7 mouse cellular contexts compared by ENCODE assay signal in genomic region chr9:73025818-73026636, GRCm38 (mm10). TPM values are rescaled to one million over a fixed set of nuclear protein-coding genes. Genes with fewer than 3 reads are reported as not detected.
A peak's percentile ranks its signal among the peaks of the same experiment; 100 is the strongest.
DNase-seq lines count a peak whose midpoint lies in the region; ATAC-seq and TF ChIP-seq lines count a peak whose summit lies in the region.

No protein-coding gene starts in this region.

- H3K9ac ChIP-seq in lung, embryonic 14.5 days: no peak overlapping the region
- no peak overlapping the region for H3K9ac ChIP-seq in embryonic facial prominence, embryonic 15.5 days
- H3K9ac ChIP-seq in hindbrain, postnatal 0 days (replicated peaks; ENCODE audit: low read length): no peak overlapping the region

- H3K27ac ChIP-seq in lung, embryonic 14.5 days (ENCODE audit: low read depth): no peak overlapping the region
- H3K27ac ChIP-seq in embryonic facial prominence, embryonic 15.5 days (replicated peaks): no peak overlapping the region
- H3K27ac ChIP-seq in hindbrain, postnatal 0 days: peak overlapping the region; percentile 48
- H3K27ac ChIP-seq in kidney, adult 2 months (ENCODE audit: insufficient read depth, low read depth, low read length): no peak overlapping the region

- TF ChIP-seq CTCF in lung, embryonic 14.5 days (IDR thresholded peaks at IDR 0.05; ENCODE audit: low read depth): no peak
- TF ChIP-seq CTCF in hindbrain, postnatal 0 days (IDR thresholded peaks at IDR 0.05; ENCODE audit: low read depth): no peak
- TF ChIP-seq CTCF in kidney, adult 2 months (conservative IDR thresholded peaks at IDR 0.05; ENCODE audit: insufficient read depth, insufficient read length, low read depth, low read length): no peak

- no peaks in the 10 kb centered on the region for H3K27me3 ChIP-seq in lung, embryonic 14.5 days (ENCODE audit: insufficient read depth, low read length)
- no peaks in the 10 kb centered on the region for H3K27me3 ChIP-seq in embryonic facial prominence, embryonic 15.5 days
- H3K27me3 ChIP-seq in hindbrain, postnatal 0 days (ENCODE audit: insufficient read depth, low read length): no peaks in the 10 kb centered on the region
- H3K27me3 ChIP-seq in kidney, adult 2 months (replicated peaks; ENCODE audit: control insufficient read depth, insufficient read depth, low read length): no peaks in the 10 kb centered on the region

- no peaks in the 10 kb centered on the region for H3K9me3 ChIP-seq in lung, embryonic 14.5 days (ENCODE audit: low read depth, low read length)
- H3K9me3 ChIP-seq in embryonic facial prominence, embryonic 15.5 days (replicated peaks): no peaks in the 10 kb centered on the region
- H3K9me3 ChIP-seq in hindbrain, postnatal 0 days (ENCODE audit: low read length): no peaks in the 10 kb centered on the region

- no peak overlapping the region for H3K4me3 ChIP-seq in lung, embryonic 14.5 days (ENCODE audit: low read depth, low read length)
- H3K4me3 ChIP-seq in embryonic facial prominence, embryonic 15.5 days (replicated peaks): no peak overlapping the region
- no peak overlapping the region for H3K4me3 ChIP-seq in hindbrain, postnatal 0 days (ENCODE audit: low read length)
- H3K4me3 ChIP-seq in kidney, adult 2 months (ENCODE audit: insufficient read depth, low read depth, low read length): no peak overlapping the region

- peaks cover 28% of the 10 kb centered on the region; the same call in 1 of the 2 replicates for H3K36me3 ChIP-seq in lung, embryonic 14.5 days (ENCODE audit: insufficient read depth)
- peaks cover 22% of the 10 kb centered on the region for H3K36me3 ChIP-seq in embryonic facial prominence, embryonic 15.5 days
- peaks cover 12% of the 10 kb centered on the region for H3K36me3 ChIP-seq in hindbrain, postnatal 0 days (ENCODE audit: insufficient read depth, low read length)
- peaks cover 2% of the 10 kb centered on the region; the same call in 1 of the 2 replicates for H3K36me3 ChIP-seq in kidney, adult 2 months (ENCODE audit: control insufficient read depth, insufficient read depth, low read length)

- H3K4me1 ChIP-seq in lung, embryonic 14.5 days (ENCODE audit: insufficient read depth): no peaks in the 10 kb centered on the region
- H3K4me1 ChIP-seq in embryonic facial prominence, embryonic 15.5 days: no peaks in the 10 kb centered on the region
- no peaks in the 10 kb centered on the region for H3K4me1 ChIP-seq in hindbrain, postnatal 0 days (ENCODE audit: insufficient read depth, low read length)
- no peaks in the 10 kb centered on the region for H3K4me1 ChIP-seq in kidney, adult 2 months (ENCODE audit: control insufficient read depth, insufficient read depth, low read length)

- DNase-seq in lung, embryonic 14.5 days: peak; percentile 27
- DNase-seq in lung, postnatal 25 days (ENCODE audit: low spot score): no peak
- DNase-seq in hindbrain, postnatal 0 days (ENCODE audit: low spot score): peak; percentile 57
- peak; percentile 55 for DNase-seq in retina, embryonic 14.5 days (ENCODE audit: low spot score)
- no peak for DNase-seq in ovary, postnatal 10 days (ENCODE audit: low spot score)
- no peak for DNase-seq in kidney, adult 2 months

- 26% methylated on average over 17 of the region's 17 CpGs for WGBS in lung, embryonic 14.5 days
- 29% methylated on average over 17 of the region's 17 CpGs for WGBS in embryonic facial prominence, embryonic 15.5 days
- WGBS in hindbrain, postnatal 0 days: 15% methylated on average over 16 of the region's 17 CpGs
- 54% methylated on average over 17 of the region's 17 CpGs for WGBS in kidney, adult 2 months

- no peak for TF ChIP-seq POLR2A in kidney, adult 2 months (IDR thresholded peaks at IDR 0.05; ENCODE audit: low read depth, low read length)

- ATAC-seq in lung, embryonic 14.5 days (ENCODE audit: insufficient read depth): peak; percentile 49; the same call in 1 of the 2 replicates
- ATAC-seq in embryonic facial prominence, embryonic 15.5 days (ENCODE audit: insufficient number of reproducible peaks, low FRiP score, low TSS enrichment, low read depth): peak; percentile 43; the same call in 1 of the 2 replicates
- peak; percentile 88 for ATAC-seq in hindbrain, postnatal 0 days

- H3K4me2 ChIP-seq in lung, embryonic 14.5 days: peak overlapping the region; percentile 12; the same call in 1 of the 2 replicates
- H3K4me2 ChIP-seq in embryonic facial prominence, embryonic 15.5 days (replicated peaks): no peak overlapping the region
- peak overlapping the region; percentile 38 for H3K4me2 ChIP-seq in hindbrain, postnatal 0 days (ENCODE audit: low read depth, low read length)

RNA-seq across cellular contexts. Expression of gene Pigb, which starts 14.2 kb away (rescaled TPM):
- polyA plus RNA-seq in lung, embryonic 14.5 days (2014; fragmentation: Nextera tagmentation; extraction: Ambion mirVana): 16.1 and 16.7 TPM in 2 replicates
- polyA plus RNA-seq in embryonic facial prominence, embryonic 15.5 days (2015; fragmentation: Nextera tagmentation; extraction: Ambion mirVana): 12.0 and 15.0 TPM in 2 replicates
- 16.4 and 20.1 TPM in 2 replicates for total RNA-seq in hindbrain, postnatal 0 days (2014; rRNA removed)
- polyA plus RNA-seq in hindbrain, postnatal 0 days (2015; fragmentation: Nextera tagmentation; extraction: Ambion mirVana): 8.9 and 9.0 TPM in 2 replicates
- 10.7 and 10.9 TPM in 2 replicates for polyA plus RNA-seq in kidney, adult 2 months (2012; rRNA removed)

RNA-seq across cellular contexts. Expression of gene Rab27a, which starts 18.6 kb away (rescaled TPM):
- polyA plus RNA-seq in lung, embryonic 14.5 days (2014; fragmentation: Nextera tagmentation; extraction: Ambion mirVana): 1.8 and 2.8 TPM in 2 replicates
- polyA plus RNA-seq in embryonic facial prominence, embryonic 15.5 days (2015; fragmentation: Nextera tagmentation; extraction: Ambion mirVana): 9.5 and 10.9 TPM in 2 replicates
- 3.6 and 5.3 TPM in 2 replicates for total RNA-seq in hindbrain, postnatal 0 days (2014; rRNA removed)
- 3.8 TPM in 2 replicates for polyA plus RNA-seq in hindbrain, postnatal 0 days (2015; fragmentation: Nextera tagmentation; extraction: Ambion mirVana)
- 8.0 and 9.4 TPM in 2 replicates for polyA plus RNA-seq in kidney, adult 2 months (2012; rRNA removed)

RNA-seq across cellular contexts. Expression of gene Ccpg1, which starts 40.8 kb away (rescaled TPM):
- polyA plus RNA-seq in lung, embryonic 14.5 days (2014; fragmentation: Nextera tagmentation; extraction: Ambion mirVana): 19.4 and 20.6 TPM in 2 replicates
- polyA plus RNA-seq in embryonic facial prominence, embryonic 15.5 days (2015; fragmentation: Nextera tagmentation; extraction: Ambion mirVana): 39.1 and 39.4 TPM in 2 replicates
- 15.0 and 23.4 TPM in 2 replicates for total RNA-seq in hindbrain, postnatal 0 days (2014; rRNA removed)
- 42.7 and 45.3 TPM in 2 replicates for polyA plus RNA-seq in hindbrain, postnatal 0 days (2015; fragmentation: Nextera tagmentation; extraction: Ambion mirVana)
- 20.1 and 30.2 TPM in 2 replicates for polyA plus RNA-seq in kidney, adult 2 months (2012; rRNA removed)

RNA-seq across cellular contexts. Expression of gene Ccpg1os, which starts 40.8 kb away (rescaled TPM):
- polyA plus RNA-seq in lung, embryonic 14.5 days (2014; fragmentation: Nextera tagmentation; extraction: Ambion mirVana): 9.8 and 14.5 TPM in 2 replicates
- polyA plus RNA-seq in embryonic facial prominence, embryonic 15.5 days (2015; fragmentation: Nextera tagmentation; extraction: Ambion mirVana): 27.9 and 35.2 TPM in 2 replicates
- total RNA-seq in hindbrain, postnatal 0 days (2014; rRNA removed): 10.7 and 14.1 TPM in 2 replicates
- polyA plus RNA-seq in hindbrain, postnatal 0 days (2015; fragmentation: Nextera tagmentation; extraction: Ambion mirVana): 21.2 and 21.3 TPM in 2 replicates
- 29.1 and 34.8 TPM in 2 replicates for polyA plus RNA-seq in kidney, adult 2 months (2012; rRNA removed)

Comparison
In these comparisons a context has a peak if more than half of its experiments do, and no peak if none do; other contexts are left out.
1. DNase-seq: peak in lung, embryonic 14.5 days (single experiment), hindbrain, postnatal 0 days (single experiment) and retina, embryonic 14.5 days (single experiment); none in lung, postnatal 25 days (single experiment), ovary, postnatal 10 days (single experiment) and kidney, adult 2 months (single experiment).
2. Peak in every context shown above with its lines, with median percentiles within 50 percentile points of each other: ATAC-seq.